Mouse (Mus musculus) forebrain, postnatal 0 days (tissue): ENCODE measurements at regions not wholly inside any gene's neighbourhood (a gene's known extent, or its start where the extent isn't known, plus 50 kb on each side); places are given as distances from the start of the nearest gene placed in this dataset.

Experiments
- ATAC-seq: fragments of 200-750 bp; cut with Nextera tagmentation; 2 replicates; pipeline ENCODE4 v1.8.0; 2017; ENCODE audit warnings: mild to moderate bottlenecking, moderate library complexity
- DNase-seq: peaks from one replicate; pipeline ENCODE4 v3.0.0-alpha.2; 2015
- H3K27ac ChIP-seq: fragments of 300-500 bp; sonication (generic); 2 replicates; pipeline ENCODE4 v1.5.1; 2014; ENCODE audit warnings: low read depth, mild to moderate bottlenecking, antibody characterized with exemption, low read length, moderate library complexity, mixed read lengths
- H3K27me3 ChIP-seq: fragments of 300-500 bp; sonication (generic); 2 replicates; pipeline ENCODE4 v1.6.1; 2014; ENCODE audit warnings: mild to moderate bottlenecking, low read length, mixed read lengths; ENCODE audit not compliant: insufficient read depth
- H3K36me3 ChIP-seq: fragments of 300-500 bp; sonication (generic); 2 replicates; pipeline ENCODE4 v1.6.1; 2014; ENCODE audit warnings: mild to moderate bottlenecking, moderate library complexity; ENCODE audit not compliant: insufficient read depth
- H3K4me1 ChIP-seq: fragments of 300-500 bp; sonication (generic); 2 replicates; pipeline ENCODE4 v1.6.1; 2014; ENCODE audit warnings: antibody characterized with exemption; ENCODE audit not compliant: insufficient read depth
- H3K4me2 ChIP-seq: fragments of 300-500 bp; sonication (generic); 2 replicates; pipeline ENCODE4 v1.6.1; 2014; ENCODE audit warnings: low read depth, mild to moderate bottlenecking, moderate library complexity
- H3K4me3 ChIP-seq: fragments of 300-500 bp; sonication (generic); 2 replicates; pipeline ENCODE4 v1.5.1; 2014; ENCODE audit warnings: low read depth, low read length, mixed read lengths
- H3K9ac ChIP-seq: fragments of 300-500 bp; sonication (generic); 2 replicates; pipeline ENCODE4 v1.6.1; 2014; ENCODE audit warnings: mild to moderate bottlenecking
- H3K9me3 ChIP-seq: fragments of 300-500 bp; sonication (generic); 2 replicates; pipeline ENCODE4 v1.6.1; 2016; ENCODE audit warnings: low read length
- CTCF ChIP-seq: sonication (generic); IDR thresholded peaks from 2 replicates; pipeline ENCODE4 v1.5.1; 2016; ENCODE audit warnings: antibody characterized with exemption, control low read depth, low read depth
- WGBS: fragments of 180-500 bp; shearing (Covaris S2); extraction: QIAGEN DNeasy Blood & Tissue Kit; methylation state at CpG from one replicate; pipeline ENCODE4 v1.1.7; 2014; 5-methylcytosine and 5-hydroxymethylcytosine counted together

DNA sequence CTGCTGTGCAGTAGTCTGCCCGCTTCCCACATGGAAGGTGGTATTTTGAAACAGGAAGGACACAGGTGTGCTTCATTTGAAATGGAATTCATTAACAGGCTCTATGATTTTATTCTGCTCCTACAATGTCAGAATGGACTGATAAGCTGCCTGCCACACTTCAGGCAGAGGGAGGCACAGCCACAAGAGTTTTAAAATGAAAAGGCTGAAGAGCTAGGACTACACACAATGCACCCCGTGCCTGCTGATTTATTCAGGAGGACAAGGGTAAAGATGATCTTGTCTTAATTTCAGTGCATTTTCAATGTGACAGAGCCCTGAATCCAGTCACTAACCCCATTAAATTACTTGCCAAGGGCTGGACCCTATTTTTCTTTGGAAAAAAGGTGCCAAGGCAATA lies 177.3 kb upstream of the Galnt5 start:
- no peak overlapping the region for H3K27ac ChIP-seq
- H3K9me3 ChIP-seq: no peaks in the 10 kb centered on the region
- no peaks in the 10 kb centered on the region for H3K4me1 ChIP-seq
- no peak overlapping the region for H3K4me2 ChIP-seq
- no peak overlapping the region for H3K9ac ChIP-seq
- 32% methylated on average over 2 of the region's 2 CpGs for WGBS
- DNase-seq: no peak
- H3K36me3 ChIP-seq: no peaks in the 10 kb centered on the region
- no peak for ATAC-seq
- TF ChIP-seq CTCF: no peak
- H3K27me3 ChIP-seq: no peaks in the 10 kb centered on the region
- no peak overlapping the region for H3K4me3 ChIP-seq

GRCm38 (mm10) chr2:57820923-57821322 lies 176.8 kb upstream of the Galnt5 start:
- Histone ChIP-seq H3K4me2 (no peak overlapping the region), H3K27me3 (no peaks in the 10 kb centered on the region), H3K4me3 (no peak overlapping the region), H3K27ac (no peak overlapping the region), H3K9me3 (no peaks in the 10 kb centered on the region), H3K9ac (no peak overlapping the region), H3K4me1 (no peaks in the 10 kb centered on the region), H3K36me3 (no peaks in the 10 kb centered on the region)
- WGBS: 31% methylated on average over 1 of the region's 1 CpGs
- no peak for DNase-seq
- no peak for ATAC-seq
- no peak for TF ChIP-seq CTCF

- no peak for DNase-seq
- WGBS: 63% methylated on average over 2 of the region's 2 CpGs
- no peak overlapping the region for H3K4me3 ChIP-seq
- no peak overlapping the region for H3K4me2 ChIP-seq
- H3K27me3 ChIP-seq: no peaks in the 10 kb centered on the region
- no peaks in the 10 kb centered on the region for H3K36me3 ChIP-seq
- no peak overlapping the region for H3K9ac ChIP-seq
- H3K4me1 ChIP-seq: no peaks in the 10 kb centered on the region
- no peaks in the 10 kb centered on the region for H3K9me3 ChIP-seq
- no peak for ATAC-seq
- H3K27ac ChIP-seq: no peak overlapping the region
- TF ChIP-seq CTCF: no peak
Observed at GRCm38 (mm10) chr2:57828284-57828683, 169.4 kb upstream of the Galnt5 start.

GRCm38 (mm10) chr2:57832565-57833355 lies 164.9 kb upstream of the Galnt5 start:
- no peaks in the 10 kb centered on the region for H3K27me3 ChIP-seq
- no peaks in the 10 kb centered on the region for H3K9me3 ChIP-seq
- H3K4me2 ChIP-seq: no peak overlapping the region
- DNase-seq (peak; percentile 88), ATAC-seq (no peak; the same call in 1 of the 2 replicates)
- peak; percentile 73 for TF ChIP-seq CTCF
- H3K4me1 ChIP-seq: no peaks in the 10 kb centered on the region
- H3K27ac ChIP-seq: no peak overlapping the region
- H3K9ac ChIP-seq: no peak overlapping the region
- no peak overlapping the region for H3K4me3 ChIP-seq
- 53% methylated on average over 12 of the region's 12 CpGs for WGBS
- no peaks in the 10 kb centered on the region for H3K36me3 ChIP-seq

GRCm38 (mm10) chr2:57845135-57845534 lies 152.5 kb upstream of the Galnt5 start:
- WGBS: 59% methylated on average over 1 of the region's 1 CpGs
- no peak for TF ChIP-seq CTCF
- no peak for DNase-seq

GRCm38 (mm10) chr2:57847707-57848106 lies 150.0 kb upstream of the Galnt5 start:
- no peak for TF ChIP-seq CTCF
- WGBS: 70% methylated on average over 4 of the region's 4 CpGs
- Histone ChIP-seq H3K9me3 (no peaks in the 10 kb centered on the region), H3K27me3 (no peaks in the 10 kb centered on the region), H3K27ac (no peak overlapping the region), H3K36me3 (no peaks in the 10 kb centered on the region), H3K9ac (no peak overlapping the region), H3K4me1 (0 out of 2 replicates have a peak, but pooled peaks cover 5% of the 10 kb centered on the region), H3K4me3 (no peak overlapping the region), H3K4me2 (no peak overlapping the region)
- DNase-seq (no peak), ATAC-seq (no peak)

More at GRCm38 (mm10) chr2:57845135-57845534, 152.5 kb upstream of the Galnt5 start:
- Histone ChIP-seq H3K9ac (no peak overlapping the region), H3K4me1 (0 out of 2 replicates have a peak, but pooled peaks cover 5% of the 10 kb centered on the region), H3K36me3 (no peaks in the 10 kb centered on the region), H3K4me2 (no peak overlapping the region), H3K4me3 (no peak overlapping the region), H3K9me3 (no peaks in the 10 kb centered on the region), H3K27ac (no peak overlapping the region), H3K27me3 (no peaks in the 10 kb centered on the region)
- no peak for ATAC-seq

DNA sequence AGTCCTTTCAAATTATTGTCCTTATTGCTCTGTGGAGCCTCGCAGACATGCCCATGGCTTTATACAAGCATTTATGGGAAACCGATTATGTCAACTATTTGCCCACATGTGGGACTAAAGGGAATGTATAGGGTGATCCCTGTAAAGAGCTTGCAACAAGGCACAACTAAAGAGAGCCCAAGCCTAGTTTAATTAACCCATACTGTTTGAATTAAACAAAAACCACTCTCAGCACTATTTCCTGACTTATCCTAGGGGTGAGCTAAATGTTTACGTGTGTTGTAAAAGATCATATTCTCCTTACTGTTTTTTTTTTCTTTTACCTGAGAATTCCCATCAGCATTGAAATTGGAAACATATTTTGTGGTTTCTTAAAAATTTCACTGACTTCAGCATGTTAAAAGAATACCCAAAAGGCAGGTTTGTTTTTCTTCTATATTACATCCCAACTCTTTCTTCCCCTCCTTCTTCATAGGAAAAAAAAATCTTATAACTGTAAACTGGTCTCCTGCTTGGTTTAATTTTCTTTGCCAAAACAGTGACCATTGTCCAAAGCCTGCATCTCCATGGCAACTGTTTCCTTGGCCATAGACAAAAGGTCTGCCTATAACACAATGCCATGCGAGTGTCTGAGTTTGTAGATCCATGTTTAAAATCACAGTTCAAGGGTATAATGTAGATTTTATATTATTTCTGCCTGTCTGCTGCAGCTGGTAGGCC lies 148.2 kb upstream of the Galnt5 start:
- H3K4me3 ChIP-seq: no peak overlapping the region
- WGBS: 23% methylated on average over 4 of the region's 4 CpGs
- ATAC-seq (no peak), DNase-seq (no peak)
- no peak overlapping the region for H3K4me2 ChIP-seq
- no peak overlapping the region for H3K9ac ChIP-seq
- TF ChIP-seq CTCF: no peak
- no peak overlapping the region for H3K27ac ChIP-seq
- no peaks in the 10 kb centered on the region for H3K36me3 ChIP-seq
- H3K27me3 ChIP-seq: no peaks in the 10 kb centered on the region
- H3K4me1 ChIP-seq: 0 out of 2 replicates have a peak, but pooled peaks cover 5% of the 10 kb centered on the region
- H3K9me3 ChIP-seq: no peaks in the 10 kb centered on the region
